Mouse (Mus musculus): ENCODE data around the gene Fiz1. TPM values are rescaled to one million over a fixed set of nuclear protein-coding genes. Genes with fewer than 3 reads are reported as not detected.
A peak's percentile ranks its signal among the peaks of the same experiment; 100 is the strongest.
"Not testable (repeated sequence)": the region's sequence is repeated elsewhere in the genome, so short reads cannot be mapped to it uniquely, and the experiment has no call there.

The Fiz1 gene
- polyA plus RNA-seq, 1 experiment from 2014 or later = 50.6 TPM

DNA sequence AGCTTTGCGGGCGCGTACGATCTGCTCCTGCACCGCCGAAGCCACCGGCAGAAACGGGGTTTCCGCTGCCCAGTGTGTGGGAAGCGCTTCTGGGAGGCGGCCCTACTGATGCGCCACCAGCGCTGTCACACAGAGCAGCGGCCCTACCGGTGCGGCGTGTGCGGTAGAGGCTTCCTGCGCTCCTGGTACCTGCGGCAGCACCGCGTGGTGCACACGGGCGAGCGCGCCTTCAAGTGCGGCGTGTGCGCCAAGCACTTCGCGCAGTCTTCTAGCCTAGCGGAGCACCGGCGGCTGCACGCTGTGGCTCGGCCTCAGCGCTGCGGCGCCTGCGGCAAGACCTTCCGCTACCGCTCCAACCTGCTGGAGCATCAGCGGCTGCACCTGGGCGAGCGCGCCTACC lies 17.0 kb upstream of the Fiz1 start:
- Histone ChIP-seq H3K9ac (ENCODE audit: low read length) (no peak overlapping the region), H3K27me3 (ENCODE audit: control insufficient read depth, insufficient read depth, low read length) (0 out of 2 replicates have a peak, but pooled peaks cover 2% of the 10 kb centered on the region), H3K4me3 (ENCODE audit: low read depth, low read length) (no peak overlapping the region), H3K4me1 (ENCODE audit: control insufficient read depth, insufficient read depth, low read length) (no peaks in the 10 kb centered on the region), H3K9me3 (ENCODE audit: control insufficient read depth, low read length) (peaks cover 23% of the 10 kb centered on the region), H3K36me3 (ENCODE audit: control insufficient read depth, insufficient read depth, low read length) (peaks cover 60% of the 10 kb centered on the region), H3K27ac (ENCODE audit: low read depth, low read length) (no peak overlapping the region), H3K4me2 (ENCODE audit: low read depth) (no peak overlapping the region)
- WGBS = 72% methylated on average over 46 of the region's 46 CpGs
- DNase-seq (ENCODE audit: low spot score) = no peak
- no peak for ATAC-seq (ENCODE audit: insufficient read depth, low FRiP score, low TSS enrichment)

DNA sequence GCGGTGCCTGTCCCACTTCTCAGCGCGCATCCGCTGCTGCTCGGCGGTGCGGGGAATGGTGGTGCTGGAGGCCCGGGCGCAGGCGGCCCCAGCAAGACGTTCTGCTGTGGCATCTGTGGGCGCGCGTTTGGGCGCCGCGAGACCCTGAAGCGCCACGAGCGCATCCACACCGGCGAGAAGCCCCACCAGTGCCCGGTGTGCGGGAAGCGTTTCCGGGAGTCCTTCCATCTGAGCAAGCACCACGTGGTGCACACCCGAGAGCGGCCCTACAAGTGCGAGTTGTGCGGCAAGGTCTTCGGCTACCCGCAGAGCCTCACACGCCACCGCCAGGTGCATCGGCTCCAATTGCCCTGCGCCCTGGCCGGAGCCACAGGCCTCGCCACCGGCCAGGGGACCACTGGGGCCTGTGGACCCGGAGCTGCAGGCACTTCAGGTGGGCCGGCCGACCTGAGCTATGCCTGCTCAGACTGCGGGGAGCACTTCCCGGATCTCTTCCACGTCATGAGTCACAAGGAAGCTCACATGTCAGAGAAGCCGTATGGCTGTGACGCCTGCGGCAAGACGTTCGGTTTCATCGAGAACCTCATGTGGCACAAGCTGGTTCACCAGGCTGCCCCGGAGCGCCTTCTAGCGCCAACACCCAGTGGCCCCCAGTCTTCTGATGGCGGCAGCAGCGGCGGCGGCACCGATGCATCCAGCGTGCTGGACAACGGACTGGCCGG lies 16.2 kb upstream of the Fiz1 start:
- Histone ChIP-seq H3K4me1 (ENCODE audit: control insufficient read depth, insufficient read depth, low read length) (no peaks in the 10 kb centered on the region), H3K4me2 (ENCODE audit: low read depth) (no peak overlapping the region), H3K9me3 (ENCODE audit: control insufficient read depth, low read length) (peaks cover 23% of the 10 kb centered on the region), H3K27me3 (ENCODE audit: control insufficient read depth, insufficient read depth, low read length) (0 out of 2 replicates have a peak, but pooled peaks cover 2% of the 10 kb centered on the region), H3K27ac (ENCODE audit: low read depth, low read length) (no peak overlapping the region), H3K9ac (ENCODE audit: low read length) (no peak overlapping the region), H3K36me3 (ENCODE audit: control insufficient read depth, insufficient read depth, low read length) (peaks cover 57% of the 10 kb centered on the region), H3K4me3 (ENCODE audit: low read depth, low read length) (no peak overlapping the region)
- no peak for DNase-seq (ENCODE audit: low spot score)
- WGBS = 75% methylated on average over 62 of the region's 63 CpGs
- ATAC-seq (ENCODE audit: insufficient read depth, low FRiP score, low TSS enrichment) = no peak

GRCm38 (mm10) chr7:5029946-5030345 lies 15.4 kb upstream of the Fiz1 start:
- ATAC-seq (ENCODE audit: insufficient read depth, low FRiP score, low TSS enrichment) = no peak
- Histone ChIP-seq H3K27me3 (ENCODE audit: control insufficient read depth, insufficient read depth, low read length) (0 out of 2 replicates have a peak, but pooled peaks cover 2% of the 10 kb centered on the region), H3K4me3 (ENCODE audit: low read depth, low read length) (no peak overlapping the region), H3K36me3 (ENCODE audit: control insufficient read depth, insufficient read depth, low read length) (peaks cover 55% of the 10 kb centered on the region), H3K9me3 (ENCODE audit: control insufficient read depth, low read length) (peaks cover 23% of the 10 kb centered on the region), H3K9ac (ENCODE audit: low read length) (no peak overlapping the region), H3K27ac (ENCODE audit: low read depth, low read length) (no peak overlapping the region), H3K4me1 (ENCODE audit: control insufficient read depth, insufficient read depth, low read length) (no peaks in the 10 kb centered on the region), H3K4me2 (ENCODE audit: low read depth) (no peak overlapping the region)
- no peak for DNase-seq (ENCODE audit: low spot score)
- 91% methylated on average over 21 of the region's 21 CpGs for WGBS

DNA sequence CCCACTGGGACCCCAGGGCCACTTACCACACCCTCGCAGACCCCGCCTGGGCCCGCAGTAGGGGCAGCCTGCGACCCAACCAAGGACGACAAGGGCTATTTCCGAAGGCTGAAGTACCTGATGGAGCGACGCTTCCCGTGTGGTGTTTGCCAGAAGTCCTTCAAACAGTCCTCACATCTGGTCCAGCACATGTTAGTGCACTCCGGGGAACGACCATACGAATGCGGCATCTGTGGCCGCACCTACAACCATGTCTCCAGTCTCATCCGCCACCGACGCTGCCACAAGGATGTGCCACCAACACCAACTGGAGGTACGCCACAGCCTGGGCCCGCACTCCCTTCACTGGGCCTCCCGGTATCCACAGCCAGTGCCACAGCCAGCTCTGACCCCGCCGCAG lies 15.0 kb upstream of the Fiz1 start:
- ATAC-seq (ENCODE audit: insufficient read depth, low FRiP score, low TSS enrichment) (no peak), DNase-seq (ENCODE audit: low spot score) (no peak)
- peaks cover 23% of the 10 kb centered on the region for H3K9me3 ChIP-seq (ENCODE audit: control insufficient read depth, low read length)
- H3K27ac ChIP-seq (ENCODE audit: low read depth, low read length) = no peak overlapping the region
- H3K36me3 ChIP-seq (ENCODE audit: control insufficient read depth, insufficient read depth, low read length) = peaks cover 56% of the 10 kb centered on the region
- 0 out of 2 replicates have a peak, but pooled peaks cover 2% of the 10 kb centered on the region for H3K27me3 ChIP-seq (ENCODE audit: control insufficient read depth, insufficient read depth, low read length)
- 95% methylated on average over 22 of the region's 22 CpGs for WGBS
- H3K4me2 ChIP-seq (ENCODE audit: low read depth) = no peak overlapping the region
- no peaks in the 10 kb centered on the region for H3K4me1 ChIP-seq (ENCODE audit: control insufficient read depth, insufficient read depth, low read length)
- no peak overlapping the region for H3K4me3 ChIP-seq (ENCODE audit: low read depth, low read length)
- no peak overlapping the region for H3K9ac ChIP-seq (ENCODE audit: low read length)

DNA sequence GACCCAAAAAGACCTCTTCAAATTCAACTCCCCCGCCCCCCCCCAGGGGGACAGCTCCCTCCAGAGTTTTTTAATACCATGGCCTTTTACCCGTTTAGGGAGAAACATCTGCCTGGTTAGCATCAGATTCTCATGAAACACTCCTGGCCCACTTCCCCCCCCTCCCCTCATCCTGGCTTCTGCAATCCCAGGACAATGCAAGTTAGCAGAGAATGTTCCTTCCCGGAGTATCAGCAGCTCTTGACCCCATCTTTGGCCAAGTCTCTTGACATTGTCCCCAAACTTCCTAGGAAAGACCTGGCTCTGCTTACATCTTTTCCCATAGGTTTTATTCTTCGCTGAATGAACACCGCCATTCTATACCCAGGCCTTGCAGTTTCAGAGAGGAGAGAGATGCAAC lies 6.7 kb upstream of the Fiz1 start:
- Histone ChIP-seq H3K4me1 (ENCODE audit: control insufficient read depth, insufficient read depth, low read length) (peaks cover 3% of the 10 kb centered on the region), H3K9me3 (ENCODE audit: control insufficient read depth, low read length) (no peaks in the 10 kb centered on the region), H3K4me3 (ENCODE audit: low read depth, low read length) (peak overlapping the region; percentile 82), H3K27me3 (ENCODE audit: control insufficient read depth, insufficient read depth, low read length) (no peaks in the 10 kb centered on the region), H3K9ac (ENCODE audit: low read length) (peak overlapping the region; percentile 83), H3K36me3 (ENCODE audit: control insufficient read depth, insufficient read depth, low read length) (peaks cover 7% of the 10 kb centered on the region), H3K4me2 (ENCODE audit: low read depth) (peak overlapping the region; percentile 81), H3K27ac (ENCODE audit: low read depth, low read length) (peak overlapping the region; percentile 83; the same call in 1 of the 2 replicates)
- 57% methylated on average over 5 of the region's 5 CpGs for WGBS
- ATAC-seq (ENCODE audit: insufficient read depth, low FRiP score, low TSS enrichment) (no peak), DNase-seq (ENCODE audit: low spot score) (no peak)

DNA sequence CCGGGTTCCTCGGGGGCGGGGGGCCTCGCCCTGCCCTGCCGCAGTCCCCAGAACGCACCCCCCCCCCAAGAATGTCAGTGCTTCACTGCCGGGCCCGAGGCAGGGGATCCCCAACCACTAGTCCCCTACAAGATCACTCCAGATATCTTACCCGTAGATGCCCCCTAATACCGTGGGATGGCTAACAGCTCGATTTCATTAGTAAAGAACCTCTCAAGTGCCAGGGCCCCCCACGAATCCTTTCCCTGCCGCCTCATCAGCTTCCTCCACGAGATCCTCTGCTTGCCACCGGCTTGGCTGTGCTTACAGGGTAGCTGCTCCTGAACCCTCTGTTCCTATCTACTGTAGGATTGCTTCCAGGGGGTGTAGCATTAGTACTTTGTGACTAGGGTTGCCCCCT lies 6.2 kb upstream of the Fiz1 start:
- H3K4me3 ChIP-seq (ENCODE audit: low read depth, low read length) = peak overlapping the region; percentile 82
- no peaks in the 10 kb centered on the region for H3K9me3 ChIP-seq (ENCODE audit: control insufficient read depth, low read length)
- peak overlapping the region; percentile 83 for H3K9ac ChIP-seq (ENCODE audit: low read length)
- H3K4me1 ChIP-seq (ENCODE audit: control insufficient read depth, insufficient read depth, low read length) = peaks cover 7% of the 10 kb centered on the region
- H3K36me3 ChIP-seq (ENCODE audit: control insufficient read depth, insufficient read depth, low read length) = peaks cover 7% of the 10 kb centered on the region
- peak overlapping the region; percentile 81 for H3K4me2 ChIP-seq (ENCODE audit: low read depth)
- H3K27ac ChIP-seq (ENCODE audit: low read depth, low read length) = peak overlapping the region; percentile 83
- DNase-seq (ENCODE audit: low spot score) (no peak), ATAC-seq (ENCODE audit: insufficient read depth, low FRiP score, low TSS enrichment) (peak; percentile 1; the same call in 1 of the 2 replicates)
- WGBS = under 1% methylated on average over 12 of the region's 15 CpGs
- no peaks in the 10 kb centered on the region for H3K27me3 ChIP-seq (ENCODE audit: control insufficient read depth, insufficient read depth, low read length)

DNA sequence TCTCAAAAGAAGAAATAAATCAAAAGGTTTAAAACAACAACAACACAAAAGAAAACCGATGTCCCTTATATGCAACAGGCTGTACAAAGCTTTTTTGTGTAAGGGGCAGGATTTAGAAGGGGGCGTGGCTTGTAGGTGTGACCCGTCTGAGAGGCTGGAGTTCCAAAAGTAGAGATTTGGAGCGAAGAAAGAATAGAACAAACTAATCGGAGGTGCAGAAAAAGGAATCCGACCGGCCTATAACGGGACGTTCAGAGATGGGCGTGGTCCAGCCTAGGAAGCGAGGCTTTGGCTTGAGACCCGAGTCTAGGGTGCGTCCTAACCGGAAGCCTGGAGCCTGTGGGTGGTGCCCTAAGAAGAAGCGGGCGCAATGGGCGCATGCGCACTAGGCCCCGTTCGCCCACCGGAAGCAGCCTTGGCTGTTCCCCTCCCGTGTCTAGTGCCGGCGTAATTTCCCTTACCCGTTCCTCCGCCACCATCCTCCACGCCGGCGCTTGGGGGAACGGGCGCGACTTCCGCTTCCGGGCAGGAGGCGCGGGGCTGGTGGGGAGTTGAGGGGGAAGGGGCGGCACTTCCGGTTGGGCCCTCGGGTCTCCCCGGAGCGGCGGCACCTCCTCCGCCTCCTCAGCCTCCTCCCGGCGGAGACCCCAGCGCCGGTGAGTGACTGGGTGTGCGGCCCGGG lies 5.6 kb upstream of the Fiz1 start, which contains the start of the genes Zfp865 and Ccdc106:
TSS of gene Zfp865 (plus strand) at position 377 of the 682 bp plus-strand sequence.
TSS of gene Ccdc106 (plus strand) at position 554 of the 682 bp plus-strand sequence.
- peaks cover 7% of the 10 kb centered on the region for H3K4me1 ChIP-seq (ENCODE audit: control insufficient read depth, insufficient read depth, low read length)
- peaks cover 5% of the 10 kb centered on the region for H3K36me3 ChIP-seq (ENCODE audit: control insufficient read depth, insufficient read depth, low read length)
- H3K27me3 ChIP-seq (ENCODE audit: control insufficient read depth, insufficient read depth, low read length) = no peaks in the 10 kb centered on the region
- peak within 1 kb of the TSS; percentile 82 for H3K4me3 ChIP-seq (ENCODE audit: low read depth, low read length)
- 1% methylated on average over 48 of the region's 49 CpGs for WGBS
- H3K27ac ChIP-seq (ENCODE audit: low read depth, low read length) = peak within 1 kb of the TSS; percentile 83
- H3K9me3 ChIP-seq (ENCODE audit: control insufficient read depth, low read length) = no peaks in the 10 kb centered on the region
- H3K4me2 ChIP-seq (ENCODE audit: low read depth) = peak within 1 kb of the TSS; percentile 81
- peak; percentile 99 for DNase-seq (ENCODE audit: low spot score)
- ATAC-seq (ENCODE audit: insufficient read depth, low FRiP score, low TSS enrichment) = peak; percentile 89
- peak within 1 kb of the TSS; percentile 83 for H3K9ac ChIP-seq (ENCODE audit: low read length)

- peak overlapping the region; percentile 83 for H3K9ac ChIP-seq (ENCODE audit: low read length)
- DNase-seq (ENCODE audit: low spot score) = not testable (repeated sequence)
Observed at GRCm38 (mm10) chr7:5019576-5019975, 5.1 kb upstream of the Fiz1 start.

More at GRCm38 (mm10) chr7:5019576-5019975, 5.1 kb upstream of the Fiz1 start:
- ATAC-seq (ENCODE audit: insufficient read depth, low FRiP score, low TSS enrichment); H3K36me3 ChIP-seq (ENCODE audit: control insufficient read depth, insufficient read depth, low read length); H3K9me3 ChIP-seq (ENCODE audit: control insufficient read depth, low read length); H3K27me3 ChIP-seq (ENCODE audit: control insufficient read depth, insufficient read depth, low read length); H3K4me1 ChIP-seq (ENCODE audit: control insufficient read depth, insufficient read depth, low read length): not testable (repeated sequence)
- Histone ChIP-seq H3K4me3 (ENCODE audit: low read depth, low read length) (peak overlapping the region; percentile 82), H3K4me2 (ENCODE audit: low read depth) (peak overlapping the region; percentile 81), H3K27ac (ENCODE audit: low read depth, low read length) (peak overlapping the region; percentile 58; the same call in 1 of the 2 replicates)
- 28% methylated on average over 8 of the region's 8 CpGs for WGBS
